Mouse (Mus musculus): ENCODE results near the gene Ldb2. TPM values are rescaled to one million over a fixed set of nuclear protein-coding genes. Genes with fewer than 3 reads are reported as not detected.

The Ldb2 gene
- total RNA-seq (2023) = 1 to 10 TPM in 1 of 2 experiments, not detected in 1; 2.1 TPM

DNA sequence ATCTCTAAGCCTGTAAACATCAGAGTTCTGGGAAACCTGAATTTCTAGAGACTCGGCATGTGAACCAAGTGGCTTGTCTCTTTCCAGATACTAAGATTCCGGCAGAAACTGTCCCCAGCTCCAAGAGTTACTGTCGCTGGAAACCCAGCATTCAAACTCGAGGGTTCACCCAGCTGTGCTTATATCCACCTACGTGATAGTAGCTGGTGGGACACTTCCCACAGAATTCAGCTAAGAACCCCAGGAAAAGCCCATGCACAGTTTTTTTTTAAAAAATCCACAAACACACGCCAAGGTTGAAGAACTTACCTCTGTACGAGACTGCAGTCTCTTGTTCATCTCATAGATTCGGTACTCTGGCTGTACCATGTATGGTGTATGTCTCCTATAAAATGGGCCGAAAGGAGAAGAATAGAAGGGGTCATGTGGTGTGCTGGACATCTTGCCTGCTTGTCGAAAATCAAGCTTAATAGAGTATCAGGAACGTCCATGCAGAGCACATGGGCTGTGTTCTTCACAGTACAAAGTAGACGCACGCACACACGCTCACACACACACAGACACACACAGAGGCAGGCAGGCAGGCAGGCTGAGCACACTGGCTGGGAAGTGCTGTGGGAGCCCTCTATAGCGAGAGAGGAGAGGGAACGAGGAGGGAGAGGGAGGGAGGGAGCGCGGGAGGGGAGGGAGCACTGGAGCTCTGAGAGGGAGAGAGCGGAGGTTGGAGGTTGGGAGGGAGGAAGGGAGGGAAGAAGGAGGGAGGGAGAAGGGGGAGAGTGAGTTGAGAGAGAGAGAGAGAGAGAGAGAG, at the start of gene Ldb2:
Ldb2 (minus strand) TSS at position 628 of the 808 bp plus-strand sequence.

Measured in neutrophil, adult 83 days (primary cell).